Mouse (Mus musculus): ENCODE measurements around the gene Cpt1a. TPM values are rescaled to one million over a fixed set of nuclear protein-coding genes. Genes with fewer than 3 reads are reported as not detected.

The Cpt1a gene
- polyA plus RNA-seq, 1 experiment from 2014 or later: 62.0 TPM

DNA sequence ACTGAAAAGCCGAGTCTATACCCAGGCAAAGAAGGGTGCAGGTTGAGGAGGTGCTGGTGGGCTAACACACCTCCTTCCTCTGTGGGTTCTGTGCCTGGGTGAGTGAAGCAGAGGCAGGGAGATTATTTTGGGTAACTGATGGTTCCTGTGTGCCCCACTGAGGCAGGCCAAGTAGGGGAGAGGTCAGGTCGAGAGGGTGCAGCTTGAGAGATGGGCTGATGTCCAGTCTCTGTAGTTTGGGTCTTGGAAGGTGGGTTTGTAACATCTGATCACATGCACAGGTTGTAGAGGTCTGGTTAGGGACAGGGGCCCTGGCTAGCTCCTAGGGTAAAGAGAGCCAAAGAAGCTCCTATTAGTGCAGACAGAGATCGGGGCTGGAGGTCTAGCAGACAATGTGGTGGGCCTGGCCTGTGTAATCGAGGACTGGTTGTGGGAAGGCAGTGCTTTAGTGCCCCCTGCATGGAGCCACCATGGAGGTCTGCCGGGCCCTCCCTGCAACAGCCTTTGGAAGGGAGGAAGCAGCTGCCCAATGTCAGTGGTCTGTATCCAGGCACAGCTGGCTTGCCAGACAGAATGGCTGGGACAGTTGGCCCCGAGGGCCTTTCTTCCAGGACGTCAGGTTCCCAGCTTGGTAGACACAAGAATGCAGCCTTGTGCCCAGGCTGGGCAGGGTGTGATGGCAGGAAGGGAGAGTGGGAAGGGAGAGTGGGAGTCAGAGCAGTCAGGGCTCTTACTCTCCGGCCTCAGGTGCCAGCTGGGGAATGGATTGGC is 14.5 kb downstream of the Cpt1a start:
- DNase-seq (ENCODE audit: low spot score): no peak
- Histone ChIP-seq H3K27ac (replicated peaks) (no peak overlapping the region), H3K36me3 (ENCODE audit: control insufficient read depth, insufficient read depth, low read length) (no peaks in the 10 kb centered on the region), H3K4me2 (replicated peaks; ENCODE audit: low read depth) (no peak overlapping the region), H3K4me1 (replicated peaks; ENCODE audit: control insufficient read depth, insufficient read depth) (peaks cover 3% of the 10 kb centered on the region; the same call in 1 of the 2 replicates), H3K4me3 (ENCODE audit: low read depth, low read length) (no peak overlapping the region), H3K9me3 (ENCODE audit: control insufficient read depth, low read length) (no peaks in the 10 kb centered on the region), H3K27me3 (ENCODE audit: control insufficient read depth, insufficient read depth, low read length) (no peaks in the 10 kb centered on the region), H3K9ac (ENCODE audit: low read length) (no peak overlapping the region)
- TF ChIP-seq EP300 (optimal IDR thresholded peaks at IDR 0.05) (no peak), CTCF (IDR thresholded peaks at IDR 0.05; ENCODE audit: low read depth) (no peak)
- 64% methylated on average over 8 of the region's 8 CpGs for WGBS
- ATAC-seq (ENCODE audit: low FRiP score, low TSS enrichment): no peak

DNA sequence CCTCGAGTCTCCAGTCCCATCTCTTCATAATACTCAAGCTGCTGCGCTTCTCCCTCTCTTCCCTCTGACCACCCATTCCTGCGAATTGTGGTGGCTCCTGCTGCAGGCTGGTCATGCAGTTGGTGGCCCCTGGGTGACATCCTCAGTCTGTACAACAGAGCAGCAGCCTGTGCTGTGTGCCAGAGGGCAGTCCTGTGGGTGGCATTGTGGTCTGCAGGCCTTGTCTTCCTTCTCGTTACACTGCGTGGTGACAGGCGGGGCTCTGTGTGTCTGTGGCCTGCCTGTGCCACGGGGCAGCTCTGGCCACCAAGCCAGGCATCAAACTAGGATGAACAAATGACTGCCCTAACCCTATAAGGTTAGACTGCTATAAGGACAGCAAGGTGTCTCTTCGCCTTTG is 17.1 kb downstream of the Cpt1a start:
- no peaks in the 10 kb centered on the region for H3K9me3 ChIP-seq (ENCODE audit: control insufficient read depth, low read length)
- ATAC-seq (ENCODE audit: low FRiP score, low TSS enrichment): no peak
- no peaks in the 10 kb centered on the region for H3K27me3 ChIP-seq (ENCODE audit: control insufficient read depth, insufficient read depth, low read length)
- TF ChIP-seq CTCF (IDR thresholded peaks at IDR 0.05; ENCODE audit: low read depth): no peak
- TF ChIP-seq EP300 (optimal IDR thresholded peaks at IDR 0.05): no peak
- peaks cover 3% of the 10 kb centered on the region; the same call in 1 of the 2 replicates for H3K4me1 ChIP-seq (replicated peaks; ENCODE audit: control insufficient read depth, insufficient read depth)
- H3K4me3 ChIP-seq (ENCODE audit: low read depth, low read length): no peak overlapping the region
- whole genome bisulfite sequencing: 85% methylated on average over 8 of the region's 8 CpGs
- H3K9ac ChIP-seq (ENCODE audit: low read length): no peak overlapping the region
- DNase-seq (ENCODE audit: low spot score): no peak
- H3K27ac ChIP-seq (replicated peaks): no peak overlapping the region
- H3K36me3 ChIP-seq (ENCODE audit: control insufficient read depth, insufficient read depth, low read length): no peaks in the 10 kb centered on the region
- H3K4me2 ChIP-seq (replicated peaks; ENCODE audit: low read depth): no peak overlapping the region

DNA sequence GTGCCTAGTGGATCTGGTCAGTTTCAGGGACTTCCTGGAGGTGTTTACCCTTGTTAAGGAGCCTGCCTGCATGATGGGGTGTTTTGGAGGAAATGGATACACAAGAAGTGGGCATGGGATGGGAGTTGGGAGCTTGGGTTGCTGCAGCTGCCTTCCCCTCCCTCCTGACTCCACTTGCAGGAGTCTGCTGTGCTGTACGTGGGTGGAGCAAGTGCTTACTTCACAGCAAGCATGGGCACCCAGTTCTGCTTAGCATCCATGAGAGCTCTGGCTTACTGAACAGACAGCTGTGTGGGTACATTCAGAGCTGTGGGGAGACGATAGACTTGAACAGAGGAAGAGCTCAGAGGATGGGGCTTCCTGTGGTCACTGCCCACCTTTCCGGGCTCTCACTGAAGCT is 18.9 kb downstream of the Cpt1a start:
- H3K9ac ChIP-seq (ENCODE audit: low read length): no peak overlapping the region
- no peaks in the 10 kb centered on the region for H3K4me1 ChIP-seq (replicated peaks; ENCODE audit: control insufficient read depth, insufficient read depth)
- ATAC-seq (ENCODE audit: low FRiP score, low TSS enrichment) (no peak), DNase-seq (ENCODE audit: low spot score) (no peak)
- no peak overlapping the region for H3K4me3 ChIP-seq (ENCODE audit: low read depth, low read length)
- H3K4me2 ChIP-seq (replicated peaks; ENCODE audit: low read depth): no peak overlapping the region
- no peaks in the 10 kb centered on the region for H3K36me3 ChIP-seq (ENCODE audit: control insufficient read depth, insufficient read depth, low read length)
- H3K27me3 ChIP-seq (ENCODE audit: control insufficient read depth, insufficient read depth, low read length): no peaks in the 10 kb centered on the region
- H3K9me3 ChIP-seq (ENCODE audit: control insufficient read depth, low read length): no peaks in the 10 kb centered on the region
- TF ChIP-seq EP300 (optimal IDR thresholded peaks at IDR 0.05) (no peak), CTCF (IDR thresholded peaks at IDR 0.05; ENCODE audit: low read depth) (no peak)
- WGBS: 78% methylated on average over 3 of the region's 3 CpGs
- H3K27ac ChIP-seq (replicated peaks): no peak overlapping the region

DNA sequence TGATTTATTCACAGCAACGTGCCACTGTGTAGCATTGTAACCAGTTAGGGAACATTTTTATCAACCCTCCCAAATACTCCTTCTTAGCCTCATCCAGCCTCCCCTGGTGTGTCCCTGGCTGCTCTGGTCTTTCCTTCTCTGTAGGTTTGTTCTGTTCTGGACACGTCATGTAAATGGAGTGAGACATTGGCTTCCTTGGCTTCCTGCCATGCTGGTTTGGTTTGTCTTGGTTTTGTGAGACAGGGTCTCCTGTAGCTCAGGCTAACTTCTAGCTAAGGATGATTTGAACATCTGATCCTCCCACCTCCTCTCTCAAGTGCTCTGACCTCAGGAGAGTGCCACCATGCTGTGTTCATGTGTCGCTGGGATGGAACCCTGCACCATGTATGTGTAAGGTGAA is 21.8 kb downstream of the Cpt1a start:
- ATAC-seq (ENCODE audit: low FRiP score, low TSS enrichment): no peak
- H3K27ac ChIP-seq (replicated peaks): no peak overlapping the region
- H3K36me3 ChIP-seq (ENCODE audit: control insufficient read depth, insufficient read depth, low read length): no peaks in the 10 kb centered on the region
- no peak overlapping the region for H3K9ac ChIP-seq (ENCODE audit: low read length)
- no peaks in the 10 kb centered on the region for H3K4me1 ChIP-seq (replicated peaks; ENCODE audit: control insufficient read depth, insufficient read depth)
- H3K4me3 ChIP-seq (ENCODE audit: low read depth, low read length): no peak overlapping the region
- no peak overlapping the region for H3K4me2 ChIP-seq (replicated peaks; ENCODE audit: low read depth)
- TF ChIP-seq CTCF (IDR thresholded peaks at IDR 0.05; ENCODE audit: low read depth) (no peak), EP300 (optimal IDR thresholded peaks at IDR 0.05) (no peak)
- H3K9me3 ChIP-seq (ENCODE audit: control insufficient read depth, low read length): no peaks in the 10 kb centered on the region
- DNase-seq (ENCODE audit: low spot score): no peak
- WGBS: 58% methylated on average over 3 of the region's 3 CpGs
- no peaks in the 10 kb centered on the region for H3K27me3 ChIP-seq (ENCODE audit: control insufficient read depth, insufficient read depth, low read length)

DNA sequence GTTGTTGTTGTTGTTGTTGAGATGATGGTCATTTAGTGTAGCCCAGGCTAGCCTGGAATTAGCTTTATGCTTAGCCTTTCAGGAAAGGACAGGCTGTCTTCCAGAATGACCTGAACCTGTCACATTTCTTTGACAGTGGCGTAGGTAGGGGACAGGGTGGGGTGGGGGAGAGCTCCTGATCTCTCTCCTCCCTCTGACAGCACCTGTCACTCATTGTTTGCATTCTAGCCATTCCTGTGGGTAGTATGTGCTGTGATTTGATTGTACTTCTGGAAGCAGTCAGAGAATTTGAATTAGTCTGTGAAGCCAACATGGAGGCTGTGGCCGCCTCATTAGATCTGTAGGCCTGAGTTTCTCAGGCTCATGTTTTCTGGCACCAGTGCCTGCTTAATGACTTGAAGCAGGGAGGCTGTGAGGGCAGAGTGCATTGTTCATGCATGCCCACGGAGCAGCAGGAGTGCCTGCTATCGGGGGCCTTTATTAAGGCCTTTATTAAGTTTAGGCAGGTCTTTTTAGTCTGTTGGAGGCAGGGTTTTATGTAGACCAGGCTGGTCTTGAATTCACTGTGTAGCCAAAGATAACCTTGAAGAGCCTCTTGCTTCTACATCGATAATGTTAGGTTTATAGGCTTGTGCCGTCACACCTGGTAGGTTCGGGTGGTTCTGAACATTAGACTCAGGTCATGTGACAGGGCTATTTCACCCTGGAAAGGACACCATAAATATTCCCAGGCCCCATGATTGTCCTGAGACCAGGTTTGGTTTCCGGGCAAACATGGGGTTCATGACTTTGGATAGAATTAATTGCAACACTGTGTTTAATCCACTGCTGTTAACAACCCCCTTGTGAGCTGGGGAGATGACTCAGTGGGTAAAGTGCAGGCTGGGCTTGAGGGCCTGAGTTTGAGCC is 22.8 kb downstream of the Cpt1a start:
- no peaks in the 10 kb centered on the region for H3K9me3 ChIP-seq (ENCODE audit: control insufficient read depth, low read length)

More for the DNA sequence above, 22.8 kb downstream of the Cpt1a start:
- no peak for ATAC-seq (ENCODE audit: low FRiP score, low TSS enrichment)
- WGBS: 79% methylated on average over 8 of the region's 8 CpGs
- Histone ChIP-seq H3K4me1 (replicated peaks; ENCODE audit: control insufficient read depth, insufficient read depth) (no peaks in the 10 kb centered on the region), H3K27me3 (ENCODE audit: control insufficient read depth, insufficient read depth, low read length) (no peaks in the 10 kb centered on the region), H3K4me3 (ENCODE audit: low read depth, low read length) (no peak overlapping the region), H3K36me3 (ENCODE audit: control insufficient read depth, insufficient read depth, low read length) (no peaks in the 10 kb centered on the region), H3K4me2 (replicated peaks; ENCODE audit: low read depth) (no peak overlapping the region), H3K27ac (replicated peaks) (no peak overlapping the region), H3K9ac (ENCODE audit: low read length) (no peak overlapping the region)
- DNase-seq (ENCODE audit: low spot score): no peak
- TF ChIP-seq EP300 (optimal IDR thresholded peaks at IDR 0.05) (no peak), CTCF (IDR thresholded peaks at IDR 0.05; ENCODE audit: low read depth) (no peak)

Data from stomach, postnatal 0 days (tissue).